ENCODE assay signal across 9 mouse cellular contexts in the genomic region with DNA sequence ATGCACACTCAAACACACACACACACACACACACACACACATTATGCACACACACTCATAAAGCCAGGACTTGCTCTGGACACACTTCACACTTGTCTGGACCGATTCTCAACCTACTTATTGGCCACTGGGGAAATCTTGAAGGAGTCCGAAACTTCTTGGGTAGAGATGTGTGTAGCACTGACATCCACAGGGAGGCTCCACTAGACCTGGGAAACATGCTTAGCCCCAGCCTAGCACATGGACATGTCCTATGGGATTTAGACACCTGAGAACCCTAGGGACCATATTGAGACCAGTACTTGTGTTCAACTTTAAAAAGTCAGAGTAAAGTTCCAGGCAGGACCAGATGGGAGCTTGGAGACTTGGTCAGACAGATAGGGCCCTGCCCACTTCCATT.
DNase-seq lines count a peak whose midpoint lies in the region.
"Had no signal": no experiment of that assay in that cellular context is flagged by ENCODE, and none has a peak within 500 bp of the region (broad histone marks: within the 10 kb centered on the region; RNA-seq: fewer than 3 reads in every experiment).

No protein-coding gene starts in this region.

- peak; percentile 35 for DNase-seq in embryo, embryonic 10 days (ENCODE audit: low spot score)
- DNase-seq in embryo, embryonic 9.5 days (ENCODE audit: extremely low spot score) = no peak
- DNase-seq in kidney, postnatal 4 days = peak; percentile 28 to 36
- no peak for DNase-seq in kidney, adult 8-10 months
- DNase-seq in NIH3T3 (ENCODE audit: low read depth) = peak; percentile 14
- DNase-seq in forelimb bud, embryonic 11.5 days (ENCODE audit: low read depth, low spot score) = peak; percentile 19
- DNase-seq in spleen, adult 18-20 months = no peak
- no peak for DNase-seq in urinary bladder, postnatal 10 days (ENCODE audit: low spot score)
- DNase-seq: right cerebral cortex, postnatal 4 days had no signal

Comparison
In these comparisons a context has a peak if more than half of its experiments do, and no peak if none do; other contexts are left out.
1. DNase-seq: peak in embryo, embryonic 10 days (single experiment), kidney, postnatal 4 days (2 of 2), NIH3T3 (single experiment) and forelimb bud, embryonic 11.5 days (single experiment); none in embryo, embryonic 9.5 days (single experiment), kidney, adult 8-10 months (0 of 2), spleen, adult 18-20 months (0 of 2) and urinary bladder, postnatal 10 days (single experiment).